Mouse (Mus musculus): ENCODE results near the gene Acox2.

Gene Acox2

GRCm38 (mm10) chr14:8209896-8210295 lies 49.3 kb downstream of the Acox2 start:
- no peak for DNase-seq

GRCm38 (mm10) chr14:8208876-8209275 lies 50.3 kb downstream of the Acox2 start:
- DNase-seq: peak; percentile 49 to 50

GRCm38 (mm10) chr14:8207543-8207942 lies 51.6 kb downstream of the Acox2 start:
- DNase-seq: no peak

GRCm38 (mm10) chr14:8207105-8207504 lies 52.0 kb downstream of the Acox2 start:
- DNase-seq: no peak

GRCm38 (mm10) chr14:8206179-8206910 lies 52.8 kb downstream of the Acox2 start:
- DNase-seq: no peak

GRCm38 (mm10) chr14:8201715-8202114 lies 57.4 kb downstream of the Acox2 start:
- DNase-seq: no peak

GRCm38 (mm10) chr14:8200769-8201168 lies 58.4 kb downstream of the Acox2 start:
- DNase-seq: no peak

- no peak for DNase-seq
Measured at GRCm38 (mm10) chr14:8192727-8193126, 66.4 kb downstream of the Acox2 start.

- DNase-seq: no peak
Measured at GRCm38 (mm10) chr14:8191331-8191965, 67.7 kb downstream of the Acox2 start.

GRCm38 (mm10) chr14:8190556-8190955 lies 68.6 kb downstream of the Acox2 start:
- no peak for DNase-seq

GRCm38 (mm10) chr14:8186278-8187045 lies 72.7 kb downstream of the Acox2 start:
- peak in 1 of 2 experiments; percentile 21 for DNase-seq

- DNase-seq: no peak
Measured at GRCm38 (mm10) chr14:8183330-8183729, 75.8 kb downstream of the Acox2 start.

GRCm38 (mm10) chr14:8180371-8181035 lies 78.7 kb downstream of the Acox2 start:
- no peak for DNase-seq

- DNase-seq: no peak
Measured at GRCm38 (mm10) chr14:8176251-8176650, 82.9 kb downstream of the Acox2 start.
